Mouse (Mus musculus) liver, adult (tissue): Measurements from ENCODE around the gene Med12l.

ENCODE experiments used
- GATA4 ChIP-seq: IDR thresholded peaks from 2 replicates; pipeline ENCODE4 v1.6.1; 2014; ENCODE audit warnings: mild to moderate bottlenecking, low read length; ENCODE audit not compliant: insufficient replicate concordance

Med12l gene

GRCm38 (mm10) chr3:59176871-59177270, 171.2 kb downstream of the Med12l start:
- no peak for TF ChIP-seq GATA4

- no peak for TF ChIP-seq GATA4
These were observed 175.5 kb downstream of the Med12l start for GRCm38 (mm10) chr3:59181134-59181533.

GRCm38 (mm10) chr3:59182129-59182528, 176.5 kb downstream of the Med12l start:
- no peak for TF ChIP-seq GATA4

- TF ChIP-seq GATA4, result no peak
These were observed 180.0 kb downstream of the Med12l start for GRCm38 (mm10) chr3:59185662-59186061.

GRCm38 (mm10) chr3:59187336-59187735, 181.7 kb downstream of the Med12l start:
- TF ChIP-seq GATA4, result no peak

- TF ChIP-seq GATA4, result no peak
These were observed 186.0 kb downstream of the Med12l start for GRCm38 (mm10) chr3:59191674-59192073.

- TF ChIP-seq GATA4, result no peak
These were observed 188.5 kb downstream of the Med12l start for GRCm38 (mm10) chr3:59194099-59194498.

- no peak for TF ChIP-seq GATA4
These were observed 189.3 kb downstream of the Med12l start, which contains the start of gene Gpr87 for GRCm38 (mm10) chr3:59194938-59195337. Gpr87 (minus strand) TSS chr3:59195104.

GRCm38 (mm10) chr3:59197329-59197948, 191.8 kb downstream of the Med12l start:
- no peak for TF ChIP-seq GATA4

GRCm38 (mm10) chr3:59203802-59204520, 198.3 kb downstream of the Med12l start:
- TF ChIP-seq GATA4, result no peak

GRCm38 (mm10) chr3:59204719-59205503, 199.3 kb downstream of the Med12l start:
- TF ChIP-seq GATA4, result no peak

GRCm38 (mm10) chr3:59205941-59206340, 200.3 kb downstream of the Med12l start:
- no peak for TF ChIP-seq GATA4

GRCm38 (mm10) chr3:59208650-59209548, 203.3 kb downstream of the Med12l start:
- TF ChIP-seq GATA4, result no peak

GRCm38 (mm10) chr3:59210089-59210488, 204.5 kb downstream of the Med12l start:
- TF ChIP-seq GATA4, result no peak

GRCm38 (mm10) chr3:59210727-59211126, 205.1 kb downstream of the Med12l start, which contains the start of gene P2ry13:
P2ry13 (minus strand) TSS chr3:59210882.
- no peak for TF ChIP-seq GATA4

- no peak for TF ChIP-seq GATA4
These were observed 206.2 kb downstream of the Med12l start for GRCm38 (mm10) chr3:59211784-59212183.
